8 mouse cellular contexts compared by ENCODE assay signal in the genomic region with DNA sequence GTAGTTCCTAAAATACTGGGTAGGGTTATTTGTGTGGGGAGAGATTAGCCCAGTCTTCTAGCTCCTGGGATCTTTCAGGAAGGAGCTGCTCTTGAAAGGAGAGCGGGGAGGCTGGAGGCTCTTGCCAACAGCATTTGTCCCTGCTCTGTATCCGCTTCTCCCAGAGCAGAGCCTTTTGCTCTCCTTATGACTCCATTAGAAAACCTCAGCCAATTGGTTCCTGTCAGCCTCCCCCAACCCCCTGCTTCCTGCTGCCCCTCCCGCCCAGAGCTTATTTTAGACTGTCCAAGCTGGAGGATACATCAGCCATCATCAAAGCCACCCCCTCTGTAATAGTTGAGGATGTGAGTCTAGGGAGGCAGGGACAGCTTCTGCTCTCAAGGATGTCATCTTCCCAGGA. TPM values are rescaled to one million over a fixed set of nuclear protein-coding genes. Genes with fewer than 3 reads are reported as not detected.
A peak's percentile ranks its signal among the peaks of the same experiment; 100 is the strongest.
DNase-seq lines count a peak whose midpoint lies in the region; ATAC-seq and TF ChIP-seq lines count a peak whose summit lies in the region.

No protein-coding gene starts in this region.

- 37% methylated on average over 3 of the region's 3 CpGs for WGBS in forebrain, embryonic 15.5 days
- 6% methylated on average over 3 of the region's 3 CpGs for WGBS in lung, postnatal 0 days

- TF ChIP-seq EP300 in lung, postnatal 0 days (IDR thresholded peaks at IDR 0.05) = no peak

- H3K36me3 ChIP-seq in forebrain, embryonic 15.5 days = no peaks in the 10 kb centered on the region
- no peaks in the 10 kb centered on the region for H3K36me3 ChIP-seq in lung, postnatal 0 days (ENCODE audit: insufficient read depth, low read length)

- DNase-seq in retina, adult 2 months (ENCODE audit: low read depth, low spot score) = peak; percentile 25
- no peak for DNase-seq in retina, embryonic 14.5 days (ENCODE audit: low spot score)
- peak; percentile 63 to 69 for DNase-seq in heart, postnatal 36 days
- peak; percentile 17 to 53 for DNase-seq in layer of hippocampus, adult 18-20 months (ENCODE audit: low spot score in 2 of 2)
- peak; percentile 90 for DNase-seq in lung, postnatal 0 days (ENCODE audit: low spot score)
- peak; percentile 73 for DNase-seq in skeletal muscle tissue, adult 2 months (ENCODE audit: low read depth, low spot score)
- no peak for DNase-seq in thymus, postnatal 14 days

- intact Hi-C loops in heart, postnatal 36 days (cut with DNase I) = loop anchor here (5.0 kb wide), 1 partner anchor 42 kb away; no protein-coding TSS in a partner anchor

- H3K4me3 ChIP-seq in forebrain, embryonic 15.5 days = peak overlapping the region; percentile 84; the same call in 1 of the 2 replicates
- H3K4me3 ChIP-seq in lung, postnatal 0 days (ENCODE audit: low read depth, low read length) = no peak overlapping the region

- no peak overlapping the region for H3K27ac ChIP-seq in forebrain, embryonic 15.5 days (replicated peaks)
- H3K27ac ChIP-seq in lung, postnatal 0 days (ENCODE audit: low read length) = peak overlapping the region; percentile 78

- H3K27me3 ChIP-seq in forebrain, embryonic 15.5 days = no peaks in the 10 kb centered on the region
- H3K27me3 ChIP-seq in lung, postnatal 0 days (replicated peaks; ENCODE audit: insufficient read depth, low read length) = no peaks in the 10 kb centered on the region

- ATAC-seq in forebrain, embryonic 15.5 days (replicated peaks) = no peak
- peak; percentile 43 for ATAC-seq in lung, postnatal 0 days

- H3K4me2 ChIP-seq in forebrain, embryonic 15.5 days (replicated peaks) = peak overlapping the region; percentile 86
- H3K4me2 ChIP-seq in lung, postnatal 0 days (replicated peaks; ENCODE audit: low read depth, low read length) = peak overlapping the region; percentile 78

- H3K9me3 ChIP-seq in forebrain, embryonic 15.5 days = no peaks in the 10 kb centered on the region
- H3K9me3 ChIP-seq in lung, postnatal 0 days (ENCODE audit: low read length) = no peaks in the 10 kb centered on the region

- H3K9ac ChIP-seq in forebrain, embryonic 15.5 days (replicated peaks) = no peak overlapping the region
- no peak overlapping the region for H3K9ac ChIP-seq in lung, postnatal 0 days (replicated peaks; ENCODE audit: low read depth)

- TF ChIP-seq CTCF in lung, postnatal 0 days (IDR thresholded peaks at IDR 0.05) = no peak

- peaks cover 57% of the 10 kb centered on the region for H3K4me1 ChIP-seq in forebrain, embryonic 15.5 days
- H3K4me1 ChIP-seq in lung, postnatal 0 days (ENCODE audit: insufficient read depth, low read depth, low read length) = peaks cover 25% of the 10 kb centered on the region

RNA-seq across cellular contexts. Expression of a gene that starts 3.7 kb away (rescaled TPM):
- 77.4 and 92.9 TPM in 2 replicates for polyA plus RNA-seq in forebrain, embryonic 15.5 days (2015; fragmentation: Nextera tagmentation; extraction: Ambion mirVana)
- total RNA-seq in heart, postnatal 36 days (2021) = 100 to 1,000 TPM; 137 to 147 TPM
- 100 to 1,000 TPM; 283 to 287 TPM for total RNA-seq in layer of hippocampus, adult 18-20 months (2021)
- polyA plus RNA-seq in lung, postnatal 0 days (2015; fragmentation: Nextera tagmentation; extraction: Ambion mirVana) = 88.0 and 114 TPM in 2 replicates

Comparison
In these comparisons a context has a peak if more than half of its experiments do, and no peak if none do; other contexts are left out.
1. DNase-seq: peak in retina, adult 2 months (single experiment), heart, postnatal 36 days (2 of 2), layer of hippocampus, adult 18-20 months (2 of 2), lung, postnatal 0 days (single experiment) and skeletal muscle tissue, adult 2 months (single experiment); none in retina, embryonic 14.5 days (single experiment) and thymus, postnatal 14 days (single experiment).